Mouse (Mus musculus) intestine, embryonic 15.5 days (tissue): ENCODE results near the gene Ace2. TPM values are rescaled to one million over a fixed set of nuclear protein-coding genes. Genes with fewer than 3 reads are reported as not detected.

ENCODE experiments used
- ATAC-seq: fragments of 200-750 bp; cut with Nextera tagmentation; 2 replicates; pipeline ENCODE4 v1.8.0; 2017; ENCODE audit warnings: moderate TSS enrichment, moderate library complexity
- H3K27ac ChIP-seq: fragments of 300-500 bp; sonication (generic); 2 replicates; pipeline ENCODE4 v1.5.1; 2015; ENCODE audit warnings: mild to moderate bottlenecking, inconsistent platforms
- H3K27me3 ChIP-seq: fragments of 300-500 bp; sonication (generic); replicated peaks from 2 replicates; pipeline ENCODE4 v1.6.1; 2015; ENCODE audit warnings: inconsistent platforms
- H3K36me3 ChIP-seq: fragments of 300-500 bp; sonication (generic); 2 replicates; pipeline ENCODE4 v1.6.1; 2015; ENCODE audit warnings: inconsistent platforms
- H3K4me1 ChIP-seq: fragments of 300-500 bp; sonication (generic); replicated peaks from 2 replicates; pipeline ENCODE4 v1.6.1; 2015; ENCODE audit warnings: inconsistent platforms
- H3K4me2 ChIP-seq: fragments of 300-500 bp; sonication (generic); replicated peaks from 2 replicates; pipeline ENCODE4 v1.6.1; 2015; ENCODE audit warnings: mild to moderate bottlenecking, inconsistent platforms
- H3K4me3 ChIP-seq: fragments of 300-500 bp; sonication (generic); replicated peaks from 2 replicates; pipeline ENCODE4 v1.5.1; 2015; ENCODE audit warnings: inconsistent platforms
- H3K9ac ChIP-seq: fragments of 300-500 bp; sonication (generic); 2 replicates; pipeline ENCODE4 v1.6.1; 2015; ENCODE audit warnings: inconsistent platforms
- H3K9me3 ChIP-seq: fragments of 300-500 bp; sonication (generic); 2 replicates; pipeline ENCODE4 v1.6.1; 2016; ENCODE audit warnings: inconsistent platforms
- WGBS: fragments of 180-500 bp; shearing (Covaris S2); methylation state at CpG from one replicate; pipeline ENCODE4 v1.1.7; 2015; 5-methylcytosine and 5-hydroxymethylcytosine counted together
- polyA plus RNA-seq: library from polyadenylated mRNA; unstranded; fragments of >200 nt; fragmentation: Nextera tagmentation; extraction: Ambion mirVana; gene quantifications from 2 replicates; pipeline ENCODE4 v1.2.1, GENCODE M21; 2015

The Ace2 gene
- polyA plus RNA-seq = 69.3 and 74.3 TPM in 2 replicates

GRCm38 (mm10) chrX:164139032-164139431, at the start of gene Ace2:
TSS of gene Ace2 (plus strand) at chrX:164139332.
- no peaks in the 10 kb centered on the region for H3K36me3 ChIP-seq
- H3K4me3 ChIP-seq = no peak within 1 kb of the TSS
- WGBS = 83% methylated on average over 2 of the region's 2 CpGs
- no peaks in the 10 kb centered on the region for H3K4me1 ChIP-seq
- no peak within 1 kb of the TSS for H3K4me2 ChIP-seq
- no peaks in the 10 kb centered on the region for H3K27me3 ChIP-seq
- ATAC-seq = no peak
- no peak within 1 kb of the TSS for H3K27ac ChIP-seq
- no peaks in the 10 kb centered on the region for H3K9me3 ChIP-seq
- H3K9ac ChIP-seq = no peak within 1 kb of the TSS

GRCm38 (mm10) chrX:164089916-164090315, 49.2 kb upstream of the Ace2 start:
- ATAC-seq = no peak
- H3K4me3 ChIP-seq = no peak overlapping the region
- no peaks in the 10 kb centered on the region; the same call in 1 of the 2 replicates for H3K27me3 ChIP-seq
- no peak overlapping the region for H3K9ac ChIP-seq
- WGBS = 69% methylated on average over 11 of the region's 11 CpGs
- no peaks in the 10 kb centered on the region for H3K9me3 ChIP-seq
- no peaks in the 10 kb centered on the region for H3K36me3 ChIP-seq
- H3K4me1 ChIP-seq = no peaks in the 10 kb centered on the region
- H3K27ac ChIP-seq = no peak overlapping the region
- H3K4me2 ChIP-seq = no peak overlapping the region

GRCm38 (mm10) chrX:164092300-164093169, 46.6 kb upstream of the Ace2 start:
- Histone ChIP-seq H3K4me1 (no peaks in the 10 kb centered on the region), H3K9me3 (no peaks in the 10 kb centered on the region), H3K9ac (no peak overlapping the region), H3K4me3 (no peak overlapping the region), H3K27ac (no peak overlapping the region), H3K27me3 (no peaks in the 10 kb centered on the region; the same call in 1 of the 2 replicates), H3K4me2 (no peak overlapping the region), H3K36me3 (no peaks in the 10 kb centered on the region)
- WGBS = 47% methylated on average over 7 of the region's 7 CpGs
- ATAC-seq = no peak

- H3K27ac ChIP-seq = no peak overlapping the region
- no peaks in the 10 kb centered on the region for H3K9me3 ChIP-seq
- no peaks in the 10 kb centered on the region; the same call in 1 of the 2 replicates for H3K27me3 ChIP-seq
- no peak overlapping the region for H3K9ac ChIP-seq
- ATAC-seq = no peak
- H3K36me3 ChIP-seq = no peaks in the 10 kb centered on the region
- WGBS = 75% methylated on average over 5 of the region's 5 CpGs
- H3K4me1 ChIP-seq = no peaks in the 10 kb centered on the region
- H3K4me3 ChIP-seq = no peak overlapping the region
- H3K4me2 ChIP-seq = no peak overlapping the region
Observed at GRCm38 (mm10) chrX:164093435-164093834, 45.7 kb upstream of the Ace2 start.

- Histone ChIP-seq H3K4me1 (no peaks in the 10 kb centered on the region), H3K4me2 (no peak overlapping the region), H3K27ac (no peak overlapping the region), H3K4me3 (no peak overlapping the region), H3K36me3 (no peaks in the 10 kb centered on the region), H3K9me3 (no peaks in the 10 kb centered on the region), H3K9ac (no peak overlapping the region), H3K27me3 (no peaks in the 10 kb centered on the region; the same call in 1 of the 2 replicates)
- WGBS = 81% methylated on average over 2 of the region's 2 CpGs
- ATAC-seq = no peak
Observed at GRCm38 (mm10) chrX:164095838-164096237, 43.3 kb upstream of the Ace2 start.

GRCm38 (mm10) chrX:164101483-164101882, 37.6 kb upstream of the Ace2 start:
- Histone ChIP-seq H3K4me1 (no peaks in the 10 kb centered on the region), H3K27ac (no peak overlapping the region), H3K9ac (no peak overlapping the region), H3K36me3 (no peaks in the 10 kb centered on the region), H3K4me3 (no peak overlapping the region), H3K9me3 (no peaks in the 10 kb centered on the region), H3K27me3 (peaks cover 3% of the 10 kb centered on the region; the same call in 1 of the 2 replicates), H3K4me2 (no peak overlapping the region)
- ATAC-seq = no peak

GRCm38 (mm10) chrX:164102198-164102597, 36.9 kb upstream of the Ace2 start:
- ATAC-seq = peak; percentile 53
- 81% methylated on average over 7 of the region's 7 CpGs for WGBS
- H3K27ac ChIP-seq = peak overlapping the region; percentile 14; the same call in 1 of the 2 replicates

GRCm38 (mm10) chrX:164102656-164103055, 36.5 kb upstream of the Ace2 start:
- no peak overlapping the region for H3K4me2 ChIP-seq
- no peak overlapping the region for H3K27ac ChIP-seq
- no peak overlapping the region for H3K4me3 ChIP-seq
- ATAC-seq = peak; percentile 97
- H3K9ac ChIP-seq = no peak overlapping the region
- no peaks in the 10 kb centered on the region for H3K4me1 ChIP-seq
- H3K9me3 ChIP-seq = no peaks in the 10 kb centered on the region
- H3K27me3 ChIP-seq = peaks cover 3% of the 10 kb centered on the region; the same call in 1 of the 2 replicates
- 49% methylated on average over 6 of the region's 6 CpGs for WGBS
- no peaks in the 10 kb centered on the region for H3K36me3 ChIP-seq

More at GRCm38 (mm10) chrX:164102198-164102597, 36.9 kb upstream of the Ace2 start:
- no peak overlapping the region for H3K4me2 ChIP-seq
- H3K4me1 ChIP-seq = no peaks in the 10 kb centered on the region
- no peak overlapping the region for H3K9ac ChIP-seq
- no peak overlapping the region for H3K4me3 ChIP-seq
- H3K9me3 ChIP-seq = no peaks in the 10 kb centered on the region
- peaks cover 3% of the 10 kb centered on the region; the same call in 1 of the 2 replicates for H3K27me3 ChIP-seq
- H3K36me3 ChIP-seq = no peaks in the 10 kb centered on the region

GRCm38 (mm10) chrX:164111146-164111545, 28.0 kb upstream of the Ace2 start:
- Histone ChIP-seq H3K4me3 (no peak overlapping the region), H3K4me2 (no peak overlapping the region), H3K27me3 (no peaks in the 10 kb centered on the region), H3K9ac (no peak overlapping the region), H3K36me3 (no peaks in the 10 kb centered on the region), H3K9me3 (no peaks in the 10 kb centered on the region), H3K27ac (no peak overlapping the region), H3K4me1 (no peaks in the 10 kb centered on the region)
- ATAC-seq = peak; percentile 55; the same call in 1 of the 2 replicates
- WGBS = 65% methylated on average over 3 of the region's 3 CpGs

- H3K27me3 ChIP-seq = no peaks in the 10 kb centered on the region
- H3K27ac ChIP-seq = no peak overlapping the region
- 69% methylated on average over 6 of the region's 6 CpGs for WGBS
- no peaks in the 10 kb centered on the region for H3K4me1 ChIP-seq
- H3K36me3 ChIP-seq = no peaks in the 10 kb centered on the region
- no peaks in the 10 kb centered on the region for H3K9me3 ChIP-seq
- no peak overlapping the region for H3K9ac ChIP-seq
- no peak overlapping the region for H3K4me2 ChIP-seq
- ATAC-seq = peak; percentile 85
- no peak overlapping the region for H3K4me3 ChIP-seq
Observed at GRCm38 (mm10) chrX:164113744-164114143, 25.4 kb upstream of the Ace2 start.

- Histone ChIP-seq H3K27ac (no peak overlapping the region), H3K4me1 (no peaks in the 10 kb centered on the region), H3K9me3 (no peaks in the 10 kb centered on the region), H3K36me3 (no peaks in the 10 kb centered on the region), H3K4me2 (no peak overlapping the region), H3K4me3 (no peak overlapping the region), H3K27me3 (no peaks in the 10 kb centered on the region), H3K9ac (no peak overlapping the region)
- ATAC-seq = peak; percentile 58; the same call in 1 of the 2 replicates
- WGBS = 79% methylated on average over 3 of the region's 3 CpGs
Observed at GRCm38 (mm10) chrX:164123942-164124341, 15.2 kb upstream of the Ace2 start.

- Histone ChIP-seq H3K4me2 (no peak overlapping the region), H3K36me3 (no peaks in the 10 kb centered on the region), H3K27me3 (no peaks in the 10 kb centered on the region), H3K4me3 (no peak overlapping the region), H3K9me3 (no peaks in the 10 kb centered on the region), H3K4me1 (no peaks in the 10 kb centered on the region), H3K27ac (no peak overlapping the region), H3K9ac (no peak overlapping the region)
- WGBS = 85% methylated on average over 3 of the region's 3 CpGs
- no peak for ATAC-seq
Observed at GRCm38 (mm10) chrX:164133531-164133930, 5.6 kb upstream of the Ace2 start.
